Mouse (Mus musculus) ES-Bruce4 (cell line): ENCODE results near the gene Tmem258. TPM values are rescaled to one million over a fixed set of nuclear protein-coding genes. Genes with fewer than 3 reads are reported as not detected.

ENCODE experiments used
- H3K27ac ChIP-seq: 2 replicates; pipeline ENCODE4 v1.5.1; 2012; ENCODE audit warnings: low read length, inconsistent platforms; ENCODE audit not compliant: insufficient read depth
- H3K27me3 ChIP-seq: 2 replicates; pipeline ENCODE4 v1.6.1; 2012; ENCODE audit warnings: mild to moderate bottlenecking, low read length, inconsistent platforms; ENCODE audit not compliant: control insufficient read depth, poor library complexity, insufficient read depth, severe bottlenecking
- H3K36me3 ChIP-seq: 2 replicates; pipeline ENCODE4 v1.6.1; 2012; ENCODE audit warnings: inconsistent platforms, mild to moderate bottlenecking, low read length, moderate library complexity; ENCODE audit not compliant: control insufficient read depth, poor library complexity, insufficient read depth, severe bottlenecking
- H3K4me1 ChIP-seq: one replicate; pipeline ENCODE4 v1.8.1; 2011; ENCODE audit warnings: low read length; ENCODE audit not compliant: control insufficient read depth, insufficient read depth
- H3K4me3 ChIP-seq: 2 replicates; pipeline ENCODE4 v1.5.1; 2011; ENCODE audit warnings: low read depth, mild to moderate bottlenecking, low read length
- H3K9ac ChIP-seq: 2 replicates; pipeline ENCODE4 v1.6.1; 2012; ENCODE audit warnings: low read depth, mild to moderate bottlenecking, inconsistent platforms; ENCODE audit not compliant: poor library complexity, severe bottlenecking
- H3K9me3 ChIP-seq: replicated peaks from 2 replicates; pipeline ENCODE4 v1.6.1; 2012; ENCODE audit warnings: mild to moderate bottlenecking, low read length, inconsistent platforms; ENCODE audit not compliant: control insufficient read depth, poor library complexity, insufficient read depth, severe bottlenecking
- CTCF ChIP-seq: IDR thresholded peaks from one replicate; pipeline ENCODE4 v1.8.1; 2011; ENCODE audit warnings: low read depth, low read length
- EP300 ChIP-seq: IDR thresholded peaks from 2 replicates; pipeline ENCODE4 v1.6.1; 2011; ENCODE audit warnings: low read depth, low read length; ENCODE audit not compliant: insufficient read depth
- POLR2A ChIP-seq: IDR thresholded peaks from one replicate; pipeline ENCODE4 v1.8.1; 2011; ENCODE audit warnings: low read length; ENCODE audit not compliant: insufficient read depth
- polyA plus RNA-seq: library from polyadenylated mRNA; stranded (reverse); fragments of >200 nt; gene quantifications from 2 replicates; pipeline ENCODE4 v1.2.4, GENCODE M21; 2011; ENCODE audit warnings: low read depth; ENCODE audit not compliant: missing spikeins, insufficient read depth, insufficient read length

Gene Tmem258
- polyA plus RNA-seq, 1 experiment: 290 TPM

DNA sequence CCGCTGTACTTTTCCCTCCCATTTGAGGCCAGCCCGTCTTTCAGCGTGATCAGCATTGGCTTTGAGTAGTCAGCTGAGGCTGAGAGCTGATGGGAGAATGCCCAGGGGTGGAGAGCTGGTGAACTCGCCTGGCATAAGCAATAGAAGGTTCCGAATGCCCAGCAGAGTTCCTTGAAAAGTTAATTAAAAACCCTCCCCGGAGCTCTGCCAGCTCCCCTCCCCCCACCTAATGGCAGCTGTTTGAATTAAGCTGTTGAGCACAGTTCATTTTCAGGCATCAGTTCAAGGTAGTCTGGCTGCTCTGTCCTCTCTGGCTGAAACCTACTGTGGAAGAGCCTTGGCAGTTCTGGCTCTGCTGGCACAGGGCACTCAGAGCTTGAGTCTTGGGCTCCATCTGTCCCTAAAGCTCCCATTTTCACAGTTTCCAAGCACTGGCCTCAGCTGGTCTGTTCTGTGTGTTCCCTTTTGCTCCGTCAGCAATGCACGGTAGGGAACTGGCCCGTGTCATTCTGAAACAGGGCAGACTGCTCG, 15.5 kb upstream of the Tmem258 start:
- Histone ChIP-seq H3K27me3 (no peaks in the 10 kb centered on the region), H3K36me3 (peaks cover 5% of the 10 kb centered on the region; the same call in 1 of the 2 replicates)

GRCm38 (mm10) chr19:10189022-10189421, 14.8 kb upstream of the Tmem258 start:
- Histone ChIP-seq H3K36me3 (peaks cover 5% of the 10 kb centered on the region; the same call in 1 of the 2 replicates), H3K4me1 (peaks cover 3% of the 10 kb centered on the region), H3K4me3 (no peak overlapping the region), H3K9me3 (no peaks in the 10 kb centered on the region), H3K27ac (no peak overlapping the region), H3K27me3 (no peaks in the 10 kb centered on the region), H3K9ac (no peak overlapping the region)
- TF ChIP-seq CTCF (no peak), EP300 (no peak), POLR2A (no peak)

More for the DNA sequence above, 15.5 kb upstream of the Tmem258 start:
- H3K4me1 ChIP-seq: peaks cover 3% of the 10 kb centered on the region
- no peaks in the 10 kb centered on the region for H3K9me3 ChIP-seq
- H3K9ac ChIP-seq: no peak overlapping the region
- H3K4me3 ChIP-seq: no peak overlapping the region
- no peak for TF ChIP-seq CTCF
- TF ChIP-seq EP300: no peak
- TF ChIP-seq POLR2A: no peak
- H3K27ac ChIP-seq: no peak overlapping the region

GRCm38 (mm10) chr19:10189940-10190339, 13.9 kb upstream of the Tmem258 start:
- Histone ChIP-seq H3K4me3 (no peak overlapping the region), H3K27ac (no peak overlapping the region), H3K9me3 (no peaks in the 10 kb centered on the region), H3K27me3 (no peaks in the 10 kb centered on the region), H3K4me1 (peaks cover 3% of the 10 kb centered on the region), H3K9ac (no peak overlapping the region), H3K36me3 (peaks cover 5% of the 10 kb centered on the region; the same call in 1 of the 2 replicates)
- TF ChIP-seq EP300 (no peak), POLR2A (no peak), CTCF (no peak)

GRCm38 (mm10) chr19:10190796-10191195, 13.0 kb upstream of the Tmem258 start:
- Histone ChIP-seq H3K4me1 (peaks cover 3% of the 10 kb centered on the region), H3K27me3 (no peaks in the 10 kb centered on the region), H3K9ac (no peak overlapping the region), H3K36me3 (peaks cover 7% of the 10 kb centered on the region; the same call in 1 of the 2 replicates), H3K4me3 (no peak overlapping the region), H3K9me3 (no peaks in the 10 kb centered on the region), H3K27ac (no peak overlapping the region)
- TF ChIP-seq CTCF: peak; percentile 71
- no peak for TF ChIP-seq EP300

- Histone ChIP-seq H3K36me3 (peaks cover 3% of the 10 kb centered on the region; the same call in 1 of the 2 replicates), H3K9me3 (no peaks in the 10 kb centered on the region), H3K27me3 (no peaks in the 10 kb centered on the region), H3K4me1 (peaks cover 3% of the 10 kb centered on the region), H3K27ac (no peak overlapping the region), H3K4me3 (no peak overlapping the region), H3K9ac (no peak overlapping the region)
- TF ChIP-seq POLR2A (no peak), CTCF (no peak), EP300 (no peak)
These were observed 12.5 kb upstream of the Tmem258 start for GRCm38 (mm10) chr19:10191326-10191725.

- H3K9ac ChIP-seq: no peak overlapping the region
These were observed 9.5 kb upstream of the Tmem258 start for GRCm38 (mm10) chr19:10194337-10194736.

More at GRCm38 (mm10) chr19:10194337-10194736, 9.5 kb upstream of the Tmem258 start:
- Histone ChIP-seq H3K9me3 (no peaks in the 10 kb centered on the region), H3K27ac (no peak overlapping the region), H3K4me3 (no peak overlapping the region), H3K27me3 (no peaks in the 10 kb centered on the region), H3K4me1 (peaks cover 3% of the 10 kb centered on the region), H3K36me3 (peaks cover 6% of the 10 kb centered on the region)
- TF ChIP-seq POLR2A (no peak), EP300 (no peak), CTCF (peak; percentile 65)
